Mouse (Mus musculus): ENCODE measurements around the gene Olfr1199. TPM values are rescaled to one million over a fixed set of nuclear protein-coding genes. Genes with fewer than 3 reads are reported as not detected.

Olfr1199 gene
- total RNA-seq (2017) = not detected in 2 replicates

- no peak for ATAC-seq (replicated peaks; ENCODE audit: low read depth, poor library complexity, severe bottlenecking)
Measured at GRCm38 (mm10) chr2:88760369-88760768, at the start of gene Olfr1199. TSS of gene Olfr1199 (minus strand) at chr2:88760469.

GRCm38 (mm10) chr2:88792736-88793135, 32.5 kb upstream of the Olfr1199 start, which contains the start of gene Olfr1201:
TSS of gene Olfr1201 (plus strand) at chr2:88793036.
- no peak for ATAC-seq (replicated peaks; ENCODE audit: low read depth, poor library complexity, severe bottlenecking)

DNA sequence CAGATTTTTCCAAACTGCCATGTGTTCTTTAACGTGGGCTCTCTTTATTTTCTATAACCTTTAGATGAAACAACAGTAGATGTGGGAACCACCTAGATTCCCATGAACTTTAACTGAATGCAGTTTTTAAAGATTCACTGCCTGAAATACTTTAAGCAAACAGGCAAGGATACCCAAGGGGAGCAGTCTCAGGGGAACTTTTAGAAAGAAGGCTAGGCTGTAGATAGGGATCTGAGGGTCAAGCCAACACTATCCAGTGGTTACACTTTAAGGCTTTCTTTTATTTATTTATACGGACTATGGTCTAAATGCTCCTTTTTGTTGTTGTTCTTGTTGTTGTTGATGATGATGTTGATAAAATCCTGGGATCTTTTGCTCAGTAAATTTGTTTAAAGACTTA, 10.1 kb upstream of the Olfr1199 start, which contains the start of gene Olfr1200:
Olfr1200 (minus strand) TSS at position 101 of the 400 bp plus-strand sequence.
- no peak for ATAC-seq (replicated peaks; ENCODE audit: low read depth, poor library complexity, severe bottlenecking)

GRCm38 (mm10) chr2:88751270-88751669, 9.0 kb downstream of the Olfr1199 start, which contains the start of gene Olfr1198:
TSS of gene Olfr1198 (minus strand) at chr2:88751370.
- no peak for ATAC-seq (replicated peaks; ENCODE audit: low read depth, poor library complexity, severe bottlenecking)

- ATAC-seq (replicated peaks; ENCODE audit: low read depth, poor library complexity, severe bottlenecking) = no peak
Measured at GRCm38 (mm10) chr2:88743379-88743778, 16.9 kb downstream of the Olfr1199 start.

GRCm38 (mm10) chr2:88732266-88732665, 28.0 kb downstream of the Olfr1199 start, which contains the start of gene Olfr1197:
TSS of gene Olfr1197 (minus strand) at chr2:88732366.
- no peak for ATAC-seq (replicated peaks; ENCODE audit: low read depth, poor library complexity, severe bottlenecking)

DNA sequence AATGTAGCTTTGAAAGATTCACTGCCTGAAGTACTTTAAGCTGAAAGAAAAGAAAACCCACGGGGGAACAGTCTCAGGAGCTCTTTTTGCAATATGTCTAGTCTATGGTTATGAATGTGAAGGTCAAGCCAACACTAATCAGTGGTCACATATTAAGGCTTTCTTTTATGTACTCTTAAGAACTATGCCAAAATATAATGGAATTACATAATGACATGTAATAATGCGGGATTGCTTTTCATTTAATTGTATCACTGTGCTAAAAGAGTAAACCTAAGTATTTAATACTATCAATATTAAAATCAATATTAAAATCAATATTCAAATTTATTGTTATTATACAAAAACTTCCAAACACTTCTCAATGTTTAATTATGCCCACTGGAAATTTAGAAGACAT, 55.8 kb downstream of the Olfr1199 start, which contains the start of gene Olfr1196:
Olfr1196 (minus strand) TSS at position 101 of the 400 bp plus-strand sequence.
- no peak for ATAC-seq (replicated peaks; ENCODE audit: low read depth, poor library complexity, severe bottlenecking)

Other genes with a start within 250 kb of the Olfr1199 start
- gene Olfr1186, start 241.9 kb downstream of the Olfr1199 start, total RNA-seq (2017) = not detected in 2 replicates
- gene Olfr1188, start 203.5 kb downstream of the Olfr1199 start, total RNA-seq (2017) = not detected in 2 replicates
- not detected in 2 replicates for gene Olfr1189, start 174.0 kb downstream of the Olfr1199 start, total RNA-seq (2017)
- gene Olfr1191-ps1, start 119.9 kb downstream of the Olfr1199 start, total RNA-seq (2017) = not detected in 2 replicates
- gene Olfr1192-ps1, start 112.0 kb downstream of the Olfr1199 start, total RNA-seq (2017) = not detected in 2 replicates
- gene Olfr1193, start 84.8 kb downstream of the Olfr1199 start, total RNA-seq (2017) = not detected in 2 replicates
- gene Olfr1195, start 71.3 kb downstream of the Olfr1199 start, total RNA-seq (2017) = not detected in 2 replicates
- gene Olfr1196, start 55.9 kb downstream of the Olfr1199 start, total RNA-seq (2017) = not detected in 2 replicates
- not detected in 2 replicates for gene Olfr1197, start 28.1 kb downstream of the Olfr1199 start, total RNA-seq (2017)
- not detected in 2 replicates for gene Olfr1198, start 9.1 kb downstream of the Olfr1199 start, total RNA-seq (2017)
- gene Olfr1200, start 10.0 kb upstream of the Olfr1199 start, total RNA-seq (2017) = not detected in 2 replicates
- gene Olfr1201, start 32.6 kb upstream of the Olfr1199 start, total RNA-seq (2017) = not detected in 2 replicates
- not detected in 2 replicates for gene Olfr1202, start 54.0 kb upstream of the Olfr1199 start, total RNA-seq (2017)
- gene Olfr1205, start 69.3 kb upstream of the Olfr1199 start, total RNA-seq (2017) = not detected in 2 replicates
- not detected in 2 replicates for gene Olfr1204, start 88.8 kb upstream of the Olfr1199 start, total RNA-seq (2017)
- gene Olfr1206, start 102.8 kb upstream of the Olfr1199 start, total RNA-seq (2017) = not detected in 2 replicates
- gene Olfr1208, start 141.8 kb upstream of the Olfr1199 start, total RNA-seq (2017) = not detected in 2 replicates
- not detected in 2 replicates for gene Olfr1209, start 154.7 kb upstream of the Olfr1199 start, total RNA-seq (2017)
- not detected in 2 replicates for gene Olfr1211, start 177.6 kb upstream of the Olfr1199 start, total RNA-seq (2017)
- not detected in 2 replicates for gene Olfr1212, start 193.5 kb upstream of the Olfr1199 start, total RNA-seq (2017)
- gene Gm13762, start 219.8 kb upstream of the Olfr1199 start, total RNA-seq (2017) = not detected in 2 replicates
- gene Olfr1214, start 232.2 kb upstream of the Olfr1199 start, total RNA-seq (2017) = not detected in 2 replicates
- not detected in 2 replicates for gene Olfr1215, start 246.5 kb upstream of the Olfr1199 start, total RNA-seq (2017)

Data from common myeloid progenitor, adult 5-6 weeks (primary cell).